Mouse (Mus musculus): ENCODE measurements at regions not wholly inside any gene's neighbourhood (a gene's known extent, or its start where the extent isn't known, plus 50 kb on each side); places are given as distances from the start of the nearest gene placed in this dataset.

GRCm38 (mm10) chr3:39397677-39398076 lies 510.9 kb downstream of the Fat4 start:
- no peak for TF ChIP-seq CTCF (IDR thresholded peaks at IDR 0.05; ENCODE audit: low read depth, low read length)
- TF ChIP-seq EP300 (IDR thresholded peaks at IDR 0.05; ENCODE audit: insufficient read depth, low read depth, low read length), result no peak
- TF ChIP-seq POLR2A (IDR thresholded peaks at IDR 0.05; ENCODE audit: insufficient read depth, low read length), result no peak
